Mouse (Mus musculus): ENCODE results near the gene Tcf7l1.

The Tcf7l1 gene

GRCm38 (mm10) chr6:72583211-72583839 is 205.7 kb downstream of the Tcf7l1 start:
- no peak for DNase-seq

GRCm38 (mm10) chr6:72581625-72582382 is 207.2 kb downstream of the Tcf7l1 start:
- no peak for DNase-seq
